Mouse (Mus musculus): ENCODE results near the gene Tmem98. TPM values are rescaled to one million over a fixed set of nuclear protein-coding genes. Genes with fewer than 3 reads are reported as not detected.

The Tmem98 gene
- polyA plus RNA-seq, 1 experiment from 2014 or later, result 74.8 TPM

GRCm38 (mm10) chr11:80838724-80839123, 28.7 kb downstream of the Tmem98 start:
- ATAC-seq (ENCODE audit: low FRiP score), result no peak
- 76% methylated on average over 1 of the region's 1 CpGs for WGBS

GRCm38 (mm10) chr11:80843435-80843834, 33.5 kb downstream of the Tmem98 start:
- WGBS, result 95% methylated on average over 2 of the region's 2 CpGs
- no peaks in the 10 kb centered on the region for H3K9me3 ChIP-seq
- H3K36me3 ChIP-seq (replicated peaks), result no peaks in the 10 kb centered on the region
- H3K4me3 ChIP-seq (replicated peaks), result no peak overlapping the region
- ATAC-seq (ENCODE audit: low FRiP score), result no peak
- no peak overlapping the region for H3K4me2 ChIP-seq
- H3K27ac ChIP-seq, result no peak overlapping the region
- no peak overlapping the region for H3K9ac ChIP-seq
- no peaks in the 10 kb centered on the region; the same call in 1 of the 2 replicates for H3K4me1 ChIP-seq
- H3K27me3 ChIP-seq, result peaks cover 17% of the 10 kb centered on the region; the same call in 1 of the 2 replicates

More at GRCm38 (mm10) chr11:80838724-80839123, 28.7 kb downstream of the Tmem98 start:
- no peak overlapping the region for H3K9ac ChIP-seq
- no peak overlapping the region for H3K27ac ChIP-seq
- H3K4me1 ChIP-seq, result no peaks in the 10 kb centered on the region; the same call in 1 of the 2 replicates
- H3K27me3 ChIP-seq, result 0 out of 2 replicates have a peak, but pooled peaks cover 2% of the 10 kb centered on the region
- H3K4me2 ChIP-seq, result no peak overlapping the region
- no peaks in the 10 kb centered on the region for H3K36me3 ChIP-seq (replicated peaks)
- no peaks in the 10 kb centered on the region for H3K9me3 ChIP-seq
- no peak overlapping the region for H3K4me3 ChIP-seq (replicated peaks)

- no peaks in the 10 kb centered on the region for H3K9me3 ChIP-seq
- ATAC-seq (ENCODE audit: low FRiP score), result no peak
- H3K4me3 ChIP-seq (replicated peaks), result no peak overlapping the region
- WGBS, result 47% methylated on average over 7 of the region's 7 CpGs
- H3K4me1 ChIP-seq, result no peaks in the 10 kb centered on the region; the same call in 1 of the 2 replicates
- H3K27me3 ChIP-seq, result peaks cover 17% of the 10 kb centered on the region; the same call in 1 of the 2 replicates
- no peak overlapping the region for H3K9ac ChIP-seq
- H3K36me3 ChIP-seq (replicated peaks), result no peaks in the 10 kb centered on the region
- no peak overlapping the region for H3K27ac ChIP-seq
- H3K4me2 ChIP-seq, result no peak overlapping the region
Measured at GRCm38 (mm10) chr11:80845486-80845885, 35.5 kb downstream of the Tmem98 start.

GRCm38 (mm10) chr11:80846115-80846514, 36.1 kb downstream of the Tmem98 start:
- no peak overlapping the region for H3K27ac ChIP-seq
- ATAC-seq (ENCODE audit: low FRiP score), result no peak
- 55% methylated on average over 3 of the region's 3 CpGs for WGBS

GRCm38 (mm10) chr11:80848131-80848530, 38.2 kb downstream of the Tmem98 start:
- no peak overlapping the region for H3K4me3 ChIP-seq (replicated peaks)
- H3K36me3 ChIP-seq (replicated peaks), result no peaks in the 10 kb centered on the region
- no peaks in the 10 kb centered on the region for H3K9me3 ChIP-seq
- H3K4me1 ChIP-seq, result peaks cover 4% of the 10 kb centered on the region; the same call in 1 of the 2 replicates
- H3K9ac ChIP-seq, result no peak overlapping the region
- H3K4me2 ChIP-seq, result no peak overlapping the region
- peaks cover 14% of the 10 kb centered on the region; the same call in 1 of the 2 replicates for H3K27me3 ChIP-seq
- WGBS, result 53% methylated on average over 5 of the region's 5 CpGs
- ATAC-seq (ENCODE audit: low FRiP score), result no peak
- H3K27ac ChIP-seq, result no peak overlapping the region

More at GRCm38 (mm10) chr11:80846115-80846514, 36.1 kb downstream of the Tmem98 start:
- Histone ChIP-seq H3K4me3 (replicated peaks) (no peak overlapping the region), H3K9me3 (no peaks in the 10 kb centered on the region), H3K4me1 (no peaks in the 10 kb centered on the region; the same call in 1 of the 2 replicates), H3K27me3 (peaks cover 17% of the 10 kb centered on the region; the same call in 1 of the 2 replicates), H3K36me3 (replicated peaks) (no peaks in the 10 kb centered on the region), H3K4me2 (no peak overlapping the region), H3K9ac (no peak overlapping the region)

GRCm38 (mm10) chr11:80851859-80852258, 41.9 kb downstream of the Tmem98 start:
- Histone ChIP-seq H3K9ac (no peak overlapping the region), H3K27ac (no peak overlapping the region), H3K4me3 (replicated peaks) (no peak overlapping the region), H3K4me2 (no peak overlapping the region), H3K27me3 (peaks cover 13% of the 10 kb centered on the region; the same call in 1 of the 2 replicates), H3K36me3 (replicated peaks) (no peaks in the 10 kb centered on the region), H3K4me1 (peaks cover 7% of the 10 kb centered on the region; the same call in 1 of the 2 replicates), H3K9me3 (no peaks in the 10 kb centered on the region)
- 48% methylated on average over 5 of the region's 5 CpGs for WGBS
- ATAC-seq (ENCODE audit: low FRiP score), result no peak

- Histone ChIP-seq H3K27me3 (0 out of 2 replicates have a peak, but pooled peaks cover 1% of the 10 kb centered on the region), H3K4me1 (peaks cover 7% of the 10 kb centered on the region; the same call in 1 of the 2 replicates), H3K27ac (no peak overlapping the region), H3K4me2 (no peak overlapping the region), H3K9ac (no peak overlapping the region), H3K36me3 (replicated peaks) (no peaks in the 10 kb centered on the region), H3K9me3 (no peaks in the 10 kb centered on the region), H3K4me3 (replicated peaks) (no peak overlapping the region)
- 43% methylated on average over 3 of the region's 3 CpGs for WGBS
- peak; percentile 55; the same call in 1 of the 2 replicates for ATAC-seq (ENCODE audit: low FRiP score)
Measured at GRCm38 (mm10) chr11:80853014-80853413, 43.0 kb downstream of the Tmem98 start.

GRCm38 (mm10) chr11:80854430-80854829, 44.5 kb downstream of the Tmem98 start:
- Histone ChIP-seq H3K36me3 (replicated peaks) (no peaks in the 10 kb centered on the region), H3K27me3 (no peaks in the 10 kb centered on the region), H3K9me3 (no peaks in the 10 kb centered on the region), H3K9ac (no peak overlapping the region), H3K4me2 (no peak overlapping the region), H3K4me1 (peaks cover 7% of the 10 kb centered on the region; the same call in 1 of the 2 replicates), H3K4me3 (replicated peaks) (no peak overlapping the region), H3K27ac (no peak overlapping the region)
- WGBS, result 87% methylated on average over 11 of the region's 11 CpGs
- ATAC-seq (ENCODE audit: low FRiP score), result no peak

- Histone ChIP-seq H3K4me3 (replicated peaks) (no peak overlapping the region), H3K9me3 (no peaks in the 10 kb centered on the region), H3K36me3 (replicated peaks) (no peaks in the 10 kb centered on the region), H3K4me2 (no peak overlapping the region), H3K9ac (no peak overlapping the region), H3K27me3 (no peaks in the 10 kb centered on the region; the same call in 1 of the 2 replicates), H3K27ac (no peak overlapping the region), H3K4me1 (peaks cover 7% of the 10 kb centered on the region; the same call in 1 of the 2 replicates)
- ATAC-seq (ENCODE audit: low FRiP score), result no peak
- 75% methylated on average over 7 of the region's 7 CpGs for WGBS
Measured at GRCm38 (mm10) chr11:80854908-80855307, 44.9 kb downstream of the Tmem98 start.

- H3K4me3 ChIP-seq (replicated peaks), result no peak overlapping the region
- H3K36me3 ChIP-seq (replicated peaks), result no peaks in the 10 kb centered on the region
- H3K9ac ChIP-seq, result no peak overlapping the region
- ATAC-seq (ENCODE audit: low FRiP score), result no peak
- H3K9me3 ChIP-seq, result no peaks in the 10 kb centered on the region
- no peaks in the 10 kb centered on the region; the same call in 1 of the 2 replicates for H3K27me3 ChIP-seq
- WGBS, result 84% methylated on average over 2 of the region's 2 CpGs
- H3K4me1 ChIP-seq, result peaks cover 7% of the 10 kb centered on the region; the same call in 1 of the 2 replicates
- no peak overlapping the region for H3K4me2 ChIP-seq
- no peak overlapping the region for H3K27ac ChIP-seq
Measured at GRCm38 (mm10) chr11:80856827-80857226, 46.9 kb downstream of the Tmem98 start.

- ATAC-seq (ENCODE audit: low FRiP score), result no peak
- H3K9ac ChIP-seq, result no peak within 1 kb of the TSS
- no peak within 1 kb of the TSS for H3K4me3 ChIP-seq (replicated peaks)
- H3K4me2 ChIP-seq, result no peak within 1 kb of the TSS
- H3K27me3 ChIP-seq, result no peaks in the 10 kb centered on the region; the same call in 1 of the 2 replicates
- no peak within 1 kb of the TSS for H3K27ac ChIP-seq
- peaks cover 4% of the 10 kb centered on the region; the same call in 1 of the 2 replicates for H3K4me1 ChIP-seq
- H3K36me3 ChIP-seq (replicated peaks), result no peaks in the 10 kb centered on the region
- H3K9me3 ChIP-seq, result no peaks in the 10 kb centered on the region
- WGBS, result 79% methylated on average over 10 of the region's 10 CpGs
Measured at GRCm38 (mm10) chr11:80858065-80858464, 48.1 kb downstream of the Tmem98 start, which contains the start of gene Spaca3. TSS of gene Spaca3 (plus strand) at chr11:80858365.

GRCm38 (mm10) chr11:80862941-80863340, 53.0 kb downstream of the Tmem98 start:
- 90% methylated on average over 7 of the region's 7 CpGs for WGBS
- ATAC-seq (ENCODE audit: low FRiP score), result no peak

GRCm38 (mm10) chr11:80868039-80868438, 58.1 kb downstream of the Tmem98 start:
- no peaks in the 10 kb centered on the region for H3K9me3 ChIP-seq
- ATAC-seq (ENCODE audit: low FRiP score), result no peak
- no peak overlapping the region for H3K4me2 ChIP-seq
- no peaks in the 10 kb centered on the region for H3K36me3 ChIP-seq (replicated peaks)
- WGBS, result 87% methylated on average over 1 of the region's 1 CpGs
- no peaks in the 10 kb centered on the region for H3K4me1 ChIP-seq
- no peaks in the 10 kb centered on the region for H3K27me3 ChIP-seq
- no peak overlapping the region for H3K4me3 ChIP-seq (replicated peaks)
- no peak overlapping the region for H3K9ac ChIP-seq
- no peak overlapping the region for H3K27ac ChIP-seq

More at GRCm38 (mm10) chr11:80862941-80863340, 53.0 kb downstream of the Tmem98 start:
- Histone ChIP-seq H3K27me3 (no peaks in the 10 kb centered on the region; the same call in 1 of the 2 replicates), H3K4me1 (no peaks in the 10 kb centered on the region), H3K4me2 (no peak overlapping the region), H3K36me3 (replicated peaks) (no peaks in the 10 kb centered on the region), H3K9ac (no peak overlapping the region), H3K9me3 (no peaks in the 10 kb centered on the region), H3K4me3 (replicated peaks) (no peak overlapping the region), H3K27ac (no peak overlapping the region)

Data from forebrain, embryonic 12.5 days (tissue).